Mouse (Mus musculus): ENCODE measurements at regions not wholly inside any gene's neighbourhood (a gene's known extent, or its start where the extent isn't known, plus 50 kb on each side); places are given as distances from the start of the nearest gene placed in this dataset.

- no peak overlapping the region for H3K4me2 ChIP-seq
- no peaks in the 10 kb centered on the region for H3K9me3 ChIP-seq (ENCODE audit: low read depth, low read length)
- ATAC-seq (ENCODE audit: insufficient read depth) (no peak), DNase-seq (no peak)
- no peak overlapping the region for H3K27ac ChIP-seq (ENCODE audit: low read depth)
- no peaks in the 10 kb centered on the region for H3K36me3 ChIP-seq (ENCODE audit: insufficient read depth)
- no peaks in the 10 kb centered on the region for H3K27me3 ChIP-seq (ENCODE audit: insufficient read depth, low read length)
- H3K4me3 ChIP-seq (ENCODE audit: low read depth, low read length) = no peak overlapping the region
- TF ChIP-seq CTCF (IDR thresholded peaks at IDR 0.05; ENCODE audit: low read depth) = no peak
- H3K9ac ChIP-seq = no peak overlapping the region
- no peaks in the 10 kb centered on the region for H3K4me1 ChIP-seq (ENCODE audit: insufficient read depth)
- WGBS = 91% methylated on average over 3 of the region's 3 CpGs
Measured at GRCm38 (mm10) chr10:91706816-91707215, 525.7 kb upstream of the Tmpo start.

GRCm38 (mm10) chr10:91704751-91705150 lies 523.6 kb upstream of the Tmpo start:
- no peak for DNase-seq
- no peaks in the 10 kb centered on the region for H3K4me1 ChIP-seq (ENCODE audit: insufficient read depth)
- H3K27me3 ChIP-seq (ENCODE audit: insufficient read depth, low read length) = no peaks in the 10 kb centered on the region
- WGBS = 46% methylated on average over 3 of the region's 3 CpGs
- no peak overlapping the region for H3K27ac ChIP-seq (ENCODE audit: low read depth)
- H3K4me3 ChIP-seq (ENCODE audit: low read depth, low read length) = no peak overlapping the region
- H3K4me2 ChIP-seq = no peak overlapping the region
- H3K9ac ChIP-seq = no peak overlapping the region
- no peak for ATAC-seq (ENCODE audit: insufficient read depth)
- H3K9me3 ChIP-seq (ENCODE audit: low read depth, low read length) = no peaks in the 10 kb centered on the region
- no peaks in the 10 kb centered on the region for H3K36me3 ChIP-seq (ENCODE audit: insufficient read depth)
- no peak for TF ChIP-seq CTCF (IDR thresholded peaks at IDR 0.05; ENCODE audit: low read depth)

DNA sequence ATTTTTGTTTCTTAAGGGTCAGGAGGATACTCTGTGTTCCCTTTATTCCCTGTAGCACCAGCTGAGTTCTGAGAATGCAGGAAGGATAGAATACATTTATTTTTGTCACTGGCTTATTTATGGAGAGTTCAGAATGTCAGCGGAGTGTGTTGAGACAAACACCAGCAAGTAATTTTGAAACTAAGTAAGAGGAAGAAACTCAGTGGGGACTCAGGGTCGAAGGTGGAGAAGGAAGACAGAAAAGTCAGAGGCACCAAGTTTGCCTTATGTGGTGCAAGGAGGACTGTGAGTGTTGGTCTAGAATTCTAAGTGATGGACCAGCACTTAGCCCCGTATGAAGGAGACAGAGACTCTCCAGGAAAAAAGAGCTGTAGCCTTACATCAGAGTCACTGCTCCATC lies 520.7 kb upstream of the Tmpo start:
- no peaks in the 10 kb centered on the region for H3K27me3 ChIP-seq (ENCODE audit: insufficient read depth, low read length)
- WGBS = 70% methylated on average over 3 of the region's 3 CpGs
- no peak for TF ChIP-seq CTCF (IDR thresholded peaks at IDR 0.05; ENCODE audit: low read depth)

GRCm38 (mm10) chr10:91686082-91686618 lies 505.0 kb upstream of the Tmpo start:
- 64% methylated on average over 8 of the region's 8 CpGs for WGBS
- no peaks in the 10 kb centered on the region for H3K27me3 ChIP-seq (ENCODE audit: insufficient read depth, low read length)
- DNase-seq (no peak), ATAC-seq (ENCODE audit: insufficient read depth) (no peak)
- no peak for TF ChIP-seq CTCF (IDR thresholded peaks at IDR 0.05; ENCODE audit: low read depth)
- H3K4me2 ChIP-seq = no peak overlapping the region
- no peak overlapping the region for H3K9ac ChIP-seq
- no peaks in the 10 kb centered on the region for H3K9me3 ChIP-seq (ENCODE audit: low read depth, low read length)
- H3K4me3 ChIP-seq (ENCODE audit: low read depth, low read length) = no peak overlapping the region
- no peak overlapping the region for H3K27ac ChIP-seq (ENCODE audit: low read depth)
- H3K36me3 ChIP-seq (ENCODE audit: insufficient read depth) = no peaks in the 10 kb centered on the region
- H3K4me1 ChIP-seq (ENCODE audit: insufficient read depth) = no peaks in the 10 kb centered on the region

More for the DNA sequence above, 520.7 kb upstream of the Tmpo start:
- Histone ChIP-seq H3K9me3 (ENCODE audit: low read depth, low read length) (no peaks in the 10 kb centered on the region), H3K27ac (ENCODE audit: low read depth) (no peak overlapping the region), H3K9ac (no peak overlapping the region), H3K4me2 (no peak overlapping the region), H3K36me3 (ENCODE audit: insufficient read depth) (no peaks in the 10 kb centered on the region), H3K4me1 (ENCODE audit: insufficient read depth) (no peaks in the 10 kb centered on the region), H3K4me3 (ENCODE audit: low read depth, low read length) (no peak overlapping the region)
- DNase-seq = no peak
- no peak for ATAC-seq (ENCODE audit: insufficient read depth)

GRCm38 (mm10) chr10:91685164-91686027 lies 504.3 kb upstream of the Tmpo start:
- Histone ChIP-seq H3K9me3 (ENCODE audit: low read depth, low read length) (no peaks in the 10 kb centered on the region), H3K4me2 (no peak overlapping the region), H3K27ac (ENCODE audit: low read depth) (no peak overlapping the region), H3K4me3 (ENCODE audit: low read depth, low read length) (no peak overlapping the region), H3K4me1 (ENCODE audit: insufficient read depth) (no peaks in the 10 kb centered on the region), H3K36me3 (ENCODE audit: insufficient read depth) (no peaks in the 10 kb centered on the region), H3K9ac (no peak overlapping the region), H3K27me3 (ENCODE audit: insufficient read depth, low read length) (no peaks in the 10 kb centered on the region)
- DNase-seq (peak; percentile 9), ATAC-seq (ENCODE audit: insufficient read depth) (peak; percentile 56; the same call in 1 of the 2 replicates)
- no peak for TF ChIP-seq CTCF (IDR thresholded peaks at IDR 0.05; ENCODE audit: low read depth)
- WGBS = 42% methylated on average over 8 of the region's 8 CpGs

DNA sequence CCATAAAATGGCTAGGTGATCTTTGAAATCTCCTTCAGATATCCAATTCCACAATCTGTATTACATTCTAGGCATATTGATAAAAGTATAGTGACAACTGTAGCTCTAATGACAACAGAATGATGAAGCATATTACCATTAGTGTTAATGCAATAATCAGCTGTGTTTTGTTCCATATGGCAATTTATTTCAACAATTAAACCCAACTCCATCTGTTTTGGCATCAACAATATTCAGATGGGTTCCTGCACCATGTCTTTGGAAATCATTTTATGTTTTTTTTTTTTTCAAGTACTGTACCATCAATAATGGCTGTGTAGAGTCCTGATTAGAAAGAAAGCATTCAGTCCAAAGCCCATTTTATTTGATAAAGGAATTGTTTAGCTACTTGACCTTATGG lies 498.5 kb upstream of the Tmpo start:
- no peak overlapping the region for H3K4me3 ChIP-seq (ENCODE audit: low read depth, low read length)
- no peak overlapping the region for H3K4me2 ChIP-seq
- ATAC-seq (ENCODE audit: insufficient read depth) (no peak), DNase-seq (no peak)
- H3K9me3 ChIP-seq (ENCODE audit: low read depth, low read length) = no peaks in the 10 kb centered on the region
- no peaks in the 10 kb centered on the region for H3K27me3 ChIP-seq (ENCODE audit: insufficient read depth, low read length)
- H3K4me1 ChIP-seq (ENCODE audit: insufficient read depth) = no peaks in the 10 kb centered on the region
- H3K27ac ChIP-seq (ENCODE audit: low read depth) = no peak overlapping the region
- no peaks in the 10 kb centered on the region for H3K36me3 ChIP-seq (ENCODE audit: insufficient read depth)
- no peak overlapping the region for H3K9ac ChIP-seq
- no peak for TF ChIP-seq CTCF (IDR thresholded peaks at IDR 0.05; ENCODE audit: low read depth)

- no peaks in the 10 kb centered on the region for H3K9me3 ChIP-seq (ENCODE audit: low read depth, low read length)
- DNase-seq (no peak), ATAC-seq (ENCODE audit: insufficient read depth) (no peak)
- H3K27ac ChIP-seq (ENCODE audit: low read depth) = no peak overlapping the region
- TF ChIP-seq CTCF (IDR thresholded peaks at IDR 0.05; ENCODE audit: low read depth) = no peak
- no peak overlapping the region for H3K4me2 ChIP-seq
- no peak overlapping the region for H3K4me3 ChIP-seq (ENCODE audit: low read depth, low read length)
- no peaks in the 10 kb centered on the region for H3K36me3 ChIP-seq (ENCODE audit: insufficient read depth)
- no peak overlapping the region for H3K9ac ChIP-seq
- no peaks in the 10 kb centered on the region for H3K27me3 ChIP-seq (ENCODE audit: insufficient read depth, low read length)
- H3K4me1 ChIP-seq (ENCODE audit: insufficient read depth) = no peaks in the 10 kb centered on the region
Measured at GRCm38 (mm10) chr10:91637911-91638310, 456.8 kb upstream of the Tmpo start.

All from lung, embryonic 14.5 days (tissue).